Mouse (Mus musculus): ENCODE measurements around the gene Trim10.

Trim10 gene

DNA sequence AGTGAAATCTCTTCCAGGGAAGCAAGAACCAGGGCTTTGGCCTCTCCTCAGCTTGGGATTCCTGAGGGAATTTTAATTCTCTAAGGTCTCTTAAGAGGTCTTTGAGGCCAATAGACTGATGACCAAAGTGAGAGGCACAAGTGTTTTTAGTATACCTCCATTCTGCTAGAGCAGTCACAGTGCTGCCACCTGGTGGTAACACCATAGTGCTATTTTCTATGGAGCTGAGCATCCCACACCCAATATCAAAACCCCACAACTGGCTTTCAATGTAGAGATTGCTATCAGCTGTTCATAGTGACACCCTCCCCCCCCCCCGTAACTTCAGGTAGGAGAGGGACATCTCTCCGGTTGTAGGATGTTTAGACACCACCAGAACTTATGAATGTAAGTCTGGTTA lies 44.7 kb downstream of the Trim10 start:
- peak; percentile 87 to 89 for DNase-seq

DNA sequence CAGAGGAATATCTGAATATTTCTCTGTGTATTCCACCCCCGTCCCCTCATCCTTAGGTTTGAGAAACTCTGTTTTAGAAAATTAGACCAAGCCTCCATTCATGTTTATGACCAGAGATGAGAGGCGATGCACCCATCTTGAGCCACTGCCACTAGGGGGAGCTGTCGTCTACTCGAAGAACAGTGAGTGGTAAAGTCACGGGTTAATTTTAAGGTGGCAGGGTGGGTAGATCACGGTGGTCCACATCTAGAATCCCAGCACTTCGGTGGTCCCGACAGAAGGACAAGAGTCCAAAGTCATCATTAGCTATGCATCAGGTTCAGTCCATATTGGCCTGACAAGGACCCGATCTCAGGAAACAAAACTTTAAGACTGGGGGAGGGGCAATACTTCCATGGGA lies 45.7 kb downstream of the Trim10 start:
- peak; percentile 83 for DNase-seq

DNA sequence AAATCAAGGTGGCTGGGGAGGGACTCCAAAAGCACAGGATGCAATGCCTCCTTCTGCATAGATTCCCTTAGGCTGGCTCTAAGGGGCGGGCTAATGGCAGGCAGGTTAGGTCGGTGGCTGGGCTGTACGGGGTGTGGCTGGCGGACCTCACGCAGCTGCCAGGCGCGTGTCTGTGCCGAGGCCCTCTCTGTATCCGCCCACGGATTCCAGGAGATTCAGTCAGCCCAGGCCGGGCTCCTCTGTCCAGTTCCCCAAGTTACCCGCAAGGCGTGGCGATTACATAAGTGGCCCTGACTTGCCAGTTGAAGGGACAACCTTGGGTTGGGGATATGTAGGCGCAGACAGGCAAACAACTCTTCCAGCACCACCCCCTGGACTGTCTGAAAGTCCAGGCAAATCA lies 50.9 kb downstream of the Trim10 start:
- DNase-seq, result peak; percentile 10 to 24

DNA sequence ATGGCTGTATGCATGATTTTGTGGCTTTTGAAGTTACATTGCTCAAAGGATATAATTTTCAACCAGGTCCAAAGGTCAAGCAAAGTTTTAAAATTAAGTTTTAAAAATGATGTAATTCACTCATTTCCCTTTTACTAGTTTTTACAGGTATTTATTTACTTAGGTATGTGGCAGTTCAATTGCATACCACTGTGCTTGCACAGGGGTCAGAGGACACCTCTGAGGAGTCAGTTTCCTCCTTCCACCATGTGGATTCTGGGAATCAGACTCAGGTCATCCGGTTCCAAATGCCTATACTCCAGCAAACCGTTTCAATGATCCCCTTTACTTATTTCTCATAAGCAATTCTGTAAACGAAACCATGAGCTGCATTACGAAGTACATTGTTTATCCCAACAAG lies 53.3 kb downstream of the Trim10 start:
- no peak for DNase-seq

DNA sequence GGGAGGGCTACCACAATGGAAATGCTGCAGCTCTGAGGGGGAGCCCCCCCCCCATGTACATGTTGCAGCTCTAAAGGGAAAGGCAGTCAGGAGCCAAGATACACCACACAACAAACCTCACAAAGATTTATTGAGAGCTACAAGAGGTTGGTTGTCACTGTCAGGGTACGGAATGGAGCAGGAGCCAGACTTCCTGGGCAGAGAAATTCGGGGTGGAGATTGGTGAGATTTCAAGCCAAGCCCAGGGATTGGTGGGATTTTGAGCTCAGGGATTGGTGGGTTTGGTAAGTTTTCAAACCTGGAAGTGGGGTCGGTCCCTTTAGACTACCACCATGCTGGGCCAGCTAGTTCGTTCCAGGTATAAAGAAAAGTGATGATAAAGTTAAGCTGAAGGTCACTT lies 54.1 kb downstream of the Trim10 start:
- no peak for DNase-seq

All from kidney, postnatal 4 days (tissue).